Mouse (Mus musculus) cerebellum, adult 18-20 months (tissue): ENCODE results near the gene Atp6v0b.
A peak's percentile ranks its signal among the peaks of the same experiment; 100 is the strongest.

ENCODE experiments used
- DNase-seq, 2 experiments: peaks; one replicate each; pipeline ENCODE4 v3.0.0; 2021

The Atp6v0b gene

GRCm38 (mm10) chr4:117908834-117909453, 21.8 kb upstream of the Atp6v0b start:
- DNase-seq, result peak in 1 of 2 experiments; percentile 14

GRCm38 (mm10) chr4:117906196-117906595, 19.1 kb upstream of the Atp6v0b start:
- DNase-seq, result peak in 1 of 2 experiments; percentile 33

- DNase-seq, result peak; percentile 62 to 65
Observed at GRCm38 (mm10) chr4:117904761-117905160, 17.6 kb upstream of the Atp6v0b start.

- DNase-seq, result peak in 1 of 2 experiments; percentile 25
Observed at GRCm38 (mm10) chr4:117904094-117904493, 17.0 kb upstream of the Atp6v0b start.

GRCm38 (mm10) chr4:117898111-117898510, 11.0 kb upstream of the Atp6v0b start:
- no peak for DNase-seq

GRCm38 (mm10) chr4:117896031-117896430, 8.9 kb upstream of the Atp6v0b start:
- DNase-seq, result peak; percentile 71 to 73

- peak in 1 of 2 experiments; percentile 27 for DNase-seq
Observed at GRCm38 (mm10) chr4:117895339-117895738, 8.2 kb upstream of the Atp6v0b start.

- peak in 1 of 2 experiments; percentile 52 for DNase-seq
Observed at GRCm38 (mm10) chr4:117894601-117895000, 7.5 kb upstream of the Atp6v0b start.

- DNase-seq, result no peak
Observed at GRCm38 (mm10) chr4:117893376-117893775, 6.2 kb upstream of the Atp6v0b start.

- DNase-seq, result peak; percentile 84 to 97
Observed at GRCm38 (mm10) chr4:117891738-117892161, 4.6 kb upstream of the Atp6v0b start, which contains the start of gene Dph2. Gene Dph2 (minus strand): TSS chr4:117892032.

- no peak for DNase-seq
Observed at GRCm38 (mm10) chr4:117890750-117891149, 3.6 kb upstream of the Atp6v0b start.

GRCm38 (mm10) chr4:117890031-117890430, 2.9 kb upstream of the Atp6v0b start:
- no peak for DNase-seq

GRCm38 (mm10) chr4:117889471-117889870, 2.3 kb upstream of the Atp6v0b start:
- no peak for DNase-seq

GRCm38 (mm10) chr4:117887920-117888319, 787 bp upstream of the Atp6v0b start:
- no peak for DNase-seq

- no peak for DNase-seq
Observed at GRCm38 (mm10) chr4:117886644-117887043, 489 bp downstream of the Atp6v0b start.

- no peak for DNase-seq
Observed at GRCm38 (mm10) chr4:117885994-117886393, 1.1 kb downstream of the Atp6v0b start.

- DNase-seq, result no peak
Observed at GRCm38 (mm10) chr4:117885093-117885492, 2.0 kb downstream of the Atp6v0b start.

GRCm38 (mm10) chr4:117884146-117884545, 3.0 kb downstream of the Atp6v0b start:
- no peak for DNase-seq

- DNase-seq, result peak; percentile 63 to 81
Observed at GRCm38 (mm10) chr4:117882701-117883691, 4.1 kb downstream of the Atp6v0b start, which contains the start of gene B4galt2. Gene B4galt2 (minus strand): TSS chr4:117883487.

GRCm38 (mm10) chr4:117878703-117879102, 8.4 kb downstream of the Atp6v0b start:
- DNase-seq, result no peak

GRCm38 (mm10) chr4:117878301-117878700, 8.8 kb downstream of the Atp6v0b start:
- no peak for DNase-seq

- no peak for DNase-seq
Observed at GRCm38 (mm10) chr4:117873615-117874014, 13.5 kb downstream of the Atp6v0b start.

GRCm38 (mm10) chr4:117872471-117872886, 14.7 kb downstream of the Atp6v0b start, which contains the start of gene Ccdc24:
Gene Ccdc24 (minus strand): TSS chr4:117872557.
- no peak for DNase-seq
